Mouse (Mus musculus) cortical plate, adult 2 months (tissue): ENCODE data around the gene Asl. TPM values are rescaled to one million over a fixed set of nuclear protein-coding genes. Genes with fewer than 3 reads are reported as not detected.

ENCODE experiments used
- H3K27ac ChIP-seq: fragments of 200-500 bp; 2 replicates; pipeline ENCODE4 v1.5.1; 2012; ENCODE audit warnings: low read length, control low read depth, inconsistent platforms; ENCODE audit not compliant: insufficient read depth
- H3K4me1 ChIP-seq: fragments of 200-500 bp; 2 replicates; pipeline ENCODE4 v1.6.1; 2011; ENCODE audit warnings: low read length; ENCODE audit not compliant: control insufficient read depth, insufficient read depth
- H3K4me3 ChIP-seq: fragments of 200-500 bp; 2 replicates; pipeline ENCODE4 v1.5.1; 2011; ENCODE audit warnings: mild to moderate bottlenecking, low read length, control low read depth; ENCODE audit not compliant: insufficient read depth
- CTCF ChIP-seq: fragments of 200-500 bp; IDR thresholded peaks from 2 replicates; pipeline ENCODE4 v1.5.1; 2011; ENCODE audit warnings: mild to moderate bottlenecking, control low read depth, low read length; ENCODE audit not compliant: insufficient read depth; ENCODE audit errors: extremely low read depth
- POLR2A ChIP-seq: fragments of 200-500 bp; IDR thresholded peaks from 2 replicates; pipeline ENCODE4 v1.6.1; 2011; ENCODE audit warnings: mild to moderate bottlenecking, low read length, control low read depth; ENCODE audit not compliant: insufficient read depth; ENCODE audit errors: extremely low read depth
- polyA plus RNA-seq: library from polyadenylated mRNA; depleted of rRNA; stranded (reverse); fragments of >200 nt; gene quantifications from 2 replicates; pipeline ENCODE4 v1.2.3, GENCODE M21; 2012

Gene Asl
- polyA plus RNA-seq, 1 experiment = 33.2 TPM

DNA sequence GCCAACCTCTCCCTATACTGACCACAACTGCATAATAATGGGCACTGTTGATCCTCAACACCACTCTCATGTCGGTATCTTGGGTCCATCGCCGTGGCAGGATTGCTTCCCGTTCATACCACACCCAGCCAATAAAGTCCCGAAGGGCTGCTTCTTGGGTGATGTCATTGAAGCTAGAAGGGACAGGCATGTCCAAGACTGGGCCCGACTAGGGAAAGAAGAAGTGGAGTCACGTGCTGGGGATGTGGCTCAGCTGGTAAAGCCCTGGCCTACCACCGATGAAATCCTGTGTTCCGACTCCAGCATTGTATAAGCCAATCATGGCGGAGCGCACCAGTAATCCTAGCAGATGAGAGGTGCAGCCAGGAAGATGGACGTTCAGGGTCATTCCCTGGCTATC lies 28.3 kb downstream of the Asl start:
- TF ChIP-seq POLR2A (no peak), CTCF (no peak)
- no peak overlapping the region for H3K4me3 ChIP-seq
- H3K27ac ChIP-seq = no peak overlapping the region
- 0 out of 2 replicates have a peak, but pooled peaks cover 2% of the 10 kb centered on the region for H3K4me1 ChIP-seq

DNA sequence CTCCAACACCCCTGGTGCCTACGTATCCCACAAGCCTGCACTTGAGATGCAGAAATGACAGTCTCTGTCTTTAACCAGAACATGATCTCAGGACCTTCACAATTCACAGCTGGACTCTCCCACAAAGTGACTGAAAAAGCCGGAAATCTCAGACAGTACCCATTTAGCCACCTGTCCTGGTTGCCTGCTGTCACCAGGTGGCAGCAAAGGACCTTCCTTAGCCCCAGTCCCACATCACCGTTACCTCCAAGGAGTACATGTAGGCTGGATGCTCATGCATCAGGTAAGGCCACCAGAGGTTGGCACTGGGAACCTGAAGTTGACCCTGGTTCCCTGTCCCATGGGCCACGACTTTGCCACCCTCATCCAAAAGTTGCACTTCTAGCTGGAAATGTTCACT lies 29.9 kb downstream of the Asl start:
- peak; percentile 93 for TF ChIP-seq CTCF
- TF ChIP-seq POLR2A = no peak
- 0 out of 2 replicates have a peak, but pooled peaks cover 2% of the 10 kb centered on the region for H3K4me1 ChIP-seq
- H3K4me3 ChIP-seq = no peak overlapping the region
- no peak overlapping the region for H3K27ac ChIP-seq

DNA sequence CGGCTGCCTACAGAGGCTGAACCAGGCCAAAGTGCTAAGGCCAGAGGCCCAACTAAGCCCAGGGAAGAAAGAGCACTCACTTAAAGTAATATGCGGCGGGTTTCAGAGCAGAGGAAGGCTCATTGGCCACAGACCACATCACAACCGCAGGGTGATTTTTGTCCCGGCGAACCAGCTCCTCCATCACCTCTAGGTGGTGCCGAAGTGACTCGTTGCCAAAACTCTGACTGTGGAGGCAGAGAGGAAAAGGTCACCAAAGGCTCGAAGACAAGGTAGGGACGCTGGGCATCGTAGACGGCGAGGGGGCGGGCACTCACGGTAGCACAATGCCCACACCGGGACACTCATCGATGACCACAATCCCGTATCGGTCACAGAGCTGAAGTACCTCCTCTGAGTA lies 31.3 kb downstream of the Asl start:
- Histone ChIP-seq H3K27ac (no peak overlapping the region), H3K4me3 (no peak overlapping the region), H3K4me1 (no peaks in the 10 kb centered on the region)
- TF ChIP-seq POLR2A (no peak), CTCF (no peak)

DNA sequence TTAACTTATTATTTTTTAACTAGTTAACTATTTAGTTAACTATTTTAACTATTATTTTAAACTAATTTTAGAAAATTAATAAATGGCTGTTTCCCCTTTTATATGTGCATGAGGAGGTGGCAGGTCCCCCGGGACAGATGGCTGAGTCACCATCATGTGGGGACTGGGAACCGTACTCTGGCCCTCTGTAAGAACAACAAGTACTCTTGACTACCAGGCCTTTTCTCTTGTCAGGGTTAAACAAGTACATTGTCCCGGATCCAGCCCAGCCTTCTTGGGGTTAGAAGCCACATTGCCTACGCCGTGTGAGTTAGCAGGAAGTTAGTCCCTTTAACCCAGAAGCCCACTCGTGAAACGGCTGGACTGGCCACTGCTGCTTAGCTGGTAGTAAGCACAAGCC lies 34.1 kb downstream of the Asl start:
- Histone ChIP-seq H3K4me1 (no peaks in the 10 kb centered on the region), H3K27ac (no peak overlapping the region), H3K4me3 (no peak overlapping the region)
- no peak for TF ChIP-seq POLR2A
- no peak for TF ChIP-seq CTCF

DNA sequence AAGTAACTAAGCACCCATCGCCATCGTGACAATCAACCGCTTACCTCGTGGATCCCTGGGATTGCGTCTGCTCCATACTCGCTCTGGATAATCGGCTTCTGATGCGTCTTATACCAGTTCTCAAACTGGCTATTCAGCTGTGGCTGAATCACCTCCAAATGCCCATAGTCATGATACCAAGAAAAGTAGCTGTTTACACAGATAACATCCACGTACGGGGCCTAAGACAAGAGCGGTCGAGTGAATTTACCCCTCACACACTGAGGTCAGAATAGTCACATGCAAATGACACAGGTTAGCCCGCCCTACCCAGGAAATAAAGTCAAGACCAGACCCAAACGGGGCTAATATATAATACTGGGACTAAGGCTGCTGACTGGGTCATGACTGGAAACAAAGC lies 35.7 kb downstream of the Asl start:
- TF ChIP-seq POLR2A = no peak
- no peak for TF ChIP-seq CTCF
- Histone ChIP-seq H3K27ac (no peak overlapping the region), H3K4me1 (no peaks in the 10 kb centered on the region), H3K4me3 (no peak overlapping the region)

DNA sequence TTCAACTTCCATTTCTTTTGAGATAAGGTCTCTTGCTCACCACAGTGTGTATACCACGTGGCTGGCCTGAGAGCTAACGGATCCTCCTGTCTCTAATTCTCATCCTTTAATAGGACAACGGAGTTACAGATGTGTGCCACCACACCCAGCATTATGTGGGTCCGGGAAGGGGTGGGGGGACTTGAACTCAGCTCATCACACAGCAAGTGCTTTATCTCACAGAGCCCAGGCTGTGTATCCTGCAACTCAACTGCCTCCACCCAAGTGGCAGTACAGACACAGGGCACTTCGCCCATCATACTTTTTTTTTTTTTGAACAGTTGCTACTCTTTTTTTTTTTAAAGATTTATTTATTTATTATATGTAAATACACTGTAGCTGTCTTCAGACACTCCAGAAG lies 37.1 kb downstream of the Asl start:
- no peaks in the 10 kb centered on the region for H3K4me1 ChIP-seq
- TF ChIP-seq CTCF = no peak
- no peak for TF ChIP-seq POLR2A
- no peak overlapping the region for H3K27ac ChIP-seq
- no peak overlapping the region for H3K4me3 ChIP-seq

DNA sequence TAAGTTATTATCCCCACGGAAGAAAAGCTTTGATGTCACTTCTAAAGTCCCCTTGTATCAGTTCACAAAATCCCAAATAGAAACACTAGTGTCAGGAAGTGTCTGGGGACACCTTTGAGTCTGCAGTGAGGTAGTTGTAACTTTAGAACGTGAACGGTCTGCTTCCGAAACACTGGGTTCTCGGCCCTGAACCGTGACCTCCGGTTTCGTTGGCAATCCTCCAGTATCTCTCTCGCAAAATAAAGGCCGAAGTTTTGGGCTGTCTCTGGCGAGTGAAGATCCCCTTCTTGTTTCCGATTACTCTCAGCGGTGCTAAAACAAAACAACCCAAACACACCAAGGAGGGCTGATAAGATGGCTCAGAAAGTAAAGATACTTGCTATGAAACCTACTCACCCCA lies 39.7 kb downstream of the Asl start:
- H3K4me3 ChIP-seq = no peak overlapping the region
- no peak overlapping the region for H3K27ac ChIP-seq
- TF ChIP-seq POLR2A (no peak), CTCF (no peak)
- H3K4me1 ChIP-seq = no peaks in the 10 kb centered on the region

DNA sequence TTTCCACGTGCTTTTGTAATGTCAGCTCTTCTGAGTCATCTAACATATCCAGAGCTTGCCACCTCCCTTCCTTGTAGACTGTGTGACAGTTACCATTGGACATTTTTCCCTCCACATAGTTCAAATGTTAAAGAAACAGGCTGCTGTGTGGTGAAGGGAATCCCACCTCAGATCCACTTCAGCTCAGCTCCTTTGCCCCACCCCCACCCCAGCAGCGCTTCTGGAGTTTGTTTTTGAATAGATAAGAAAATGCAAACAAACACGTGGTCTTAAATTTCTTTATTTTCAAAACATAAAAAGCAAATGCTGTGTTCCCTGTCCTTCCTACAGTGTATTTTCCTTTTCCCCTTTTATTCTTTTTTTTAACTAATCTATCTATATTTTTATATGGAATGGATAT lies 48.8 kb downstream of the Asl start:
- no peaks in the 10 kb centered on the region for H3K4me1 ChIP-seq
- H3K27ac ChIP-seq = no peak overlapping the region
- H3K4me3 ChIP-seq = no peak overlapping the region
- TF ChIP-seq POLR2A (no peak), CTCF (no peak)

DNA sequence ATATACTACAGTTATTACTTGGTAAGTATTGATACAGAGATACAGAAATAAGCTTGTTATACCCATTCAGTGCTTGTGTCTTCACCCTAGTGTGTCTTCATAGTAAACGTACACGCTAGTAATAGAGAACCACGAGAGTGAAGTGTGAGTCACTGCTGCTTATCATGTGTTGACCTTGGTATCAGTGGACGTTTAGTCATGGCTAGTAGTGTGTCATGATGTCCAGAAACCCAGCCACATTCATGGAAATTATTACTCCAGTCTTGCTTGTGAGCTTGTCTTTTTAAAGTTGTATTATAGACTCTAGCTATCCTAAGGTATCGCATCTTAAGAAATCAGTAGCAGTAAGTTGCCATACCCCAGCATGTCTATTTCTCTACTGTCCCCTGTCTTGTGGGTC lies 50.4 kb downstream of the Asl start:
- TF ChIP-seq POLR2A (no peak), CTCF (no peak)
- 0 out of 2 replicates have a peak, but pooled peaks cover 1% of the 10 kb centered on the region for H3K4me1 ChIP-seq
- H3K4me3 ChIP-seq = no peak overlapping the region
- no peak overlapping the region for H3K27ac ChIP-seq

DNA sequence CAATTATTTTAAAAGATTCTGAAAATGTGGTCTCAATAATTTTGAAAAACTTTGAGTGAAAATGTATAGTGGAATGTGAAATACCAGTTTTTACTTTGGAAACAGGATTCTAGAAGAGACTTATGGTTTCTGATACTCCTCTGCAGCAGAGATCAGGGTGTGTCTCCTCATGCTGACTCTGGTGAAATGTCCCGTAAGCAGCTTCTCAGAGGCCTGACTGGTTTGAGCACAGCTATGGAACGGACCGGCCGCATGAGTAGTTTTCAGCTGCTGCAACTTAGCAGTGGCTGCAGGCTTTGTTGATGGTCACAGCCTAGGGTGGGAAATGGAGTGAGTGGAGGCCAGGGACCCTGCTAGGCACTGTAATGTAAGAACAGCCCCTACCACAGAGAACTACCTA lies 51.3 kb downstream of the Asl start:
- H3K4me1 ChIP-seq = 0 out of 2 replicates have a peak, but pooled peaks cover 1% of the 10 kb centered on the region
- H3K27ac ChIP-seq = no peak overlapping the region
- TF ChIP-seq CTCF = no peak
- TF ChIP-seq POLR2A = no peak
- H3K4me3 ChIP-seq = no peak overlapping the region
